Mouse (Mus musculus) embryonic fibroblast, embryonic 13.5 days (primary cell): ENCODE measurements at regions not wholly inside any gene's neighbourhood (a gene's known extent, or its start where the extent isn't known, plus 50 kb on each side); places are given as distances from the start of the nearest gene placed in this dataset.

ENCODE experiments used
- CTCF ChIP-seq: IDR thresholded peaks from 2 replicates; pipeline ENCODE4 v1.5.1; 2011; ENCODE audit warnings: mild to moderate bottlenecking, control low read depth, low read length, moderate library complexity, borderline replicate concordance; ENCODE audit not compliant: insufficient read depth
- POLR2A ChIP-seq: IDR thresholded peaks from 2 replicates; pipeline ENCODE4 v1.6.1; 2011; ENCODE audit warnings: low read depth, mild to moderate bottlenecking, control low read depth, low read length, moderate library complexity

DNA sequence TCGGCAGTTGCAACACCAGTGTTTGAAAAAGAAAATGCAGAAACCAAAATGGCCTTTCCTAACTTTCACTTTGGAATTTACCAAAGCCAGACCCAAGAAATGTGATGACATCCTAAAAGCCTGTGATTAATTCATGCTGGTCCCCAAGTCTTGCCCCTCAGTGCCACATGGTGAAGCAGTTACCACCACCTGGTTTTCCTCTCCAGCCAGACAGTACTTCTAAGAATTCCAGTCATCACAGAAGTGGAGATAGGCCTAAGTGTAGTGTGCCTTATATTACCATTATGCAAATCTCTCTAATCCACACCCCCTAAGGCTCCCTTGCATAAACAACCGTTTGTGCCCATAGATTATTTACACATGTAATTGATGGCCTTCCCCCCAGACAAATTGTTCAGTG lies 311.0 kb downstream of the Cxcl12 start:
- TF ChIP-seq POLR2A = no peak
- no peak for TF ChIP-seq CTCF
